In the genomic region with DNA sequence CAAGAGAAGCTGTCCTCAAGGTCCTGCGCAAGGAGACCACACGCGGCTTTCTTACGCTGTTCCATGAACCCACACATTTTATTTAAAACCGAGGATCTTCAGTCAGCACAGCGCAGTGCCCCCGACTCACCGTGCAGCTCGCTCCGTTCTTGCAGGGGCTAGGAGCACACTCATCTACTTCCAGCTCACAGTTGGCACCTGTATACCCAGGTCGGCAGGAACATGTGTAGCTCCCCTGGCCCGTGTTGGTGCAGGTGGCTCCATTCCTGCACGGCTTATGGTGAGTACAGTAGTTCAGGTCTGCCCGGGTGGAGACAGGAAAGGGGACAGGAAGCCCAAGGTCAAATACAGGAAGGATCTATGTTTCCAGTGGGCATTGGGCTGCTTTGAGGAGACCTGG, we compare ENCODE assay signal across 18 mouse cellular contexts. TPM values are rescaled to one million over a fixed set of nuclear protein-coding genes. Genes with fewer than 3 reads are reported as not detected.
A peak's percentile ranks its signal among the peaks of the same experiment; 100 is the strongest.
DNase-seq lines count a peak whose midpoint lies in the region; ATAC-seq and TF ChIP-seq lines count a peak whose summit lies in the region.
"Had no signal": no experiment of that assay in that cellular context is flagged by ENCODE, and none has a peak within 500 bp of the region (broad histone marks: within the 10 kb centered on the region; RNA-seq: fewer than 3 reads in every experiment).

No protein-coding gene starts in this region.

- H3K4me3 ChIP-seq in gastrocnemius, adult 2 months: peak overlapping the region; percentile 11; the same call in 1 of the 2 replicates
- H3K4me3 ChIP-seq in liver, embryonic 11.5 days (ENCODE audit: low read depth, low read length): no peak overlapping the region
- peak overlapping the region; percentile 14 for H3K4me3 ChIP-seq in hindbrain, embryonic 12.5 days
- H3K4me3 ChIP-seq: embryonic facial prominence, embryonic 12.5 days; heart, adult 2 months; heart, embryonic 15.5 days; layer of hippocampus, adult 2 months; liver, embryonic 13.5 days had no signal

- H3K4me2 ChIP-seq in liver, embryonic 11.5 days: no peak overlapping the region; the same call in 1 of the 2 replicates
- H3K4me2 ChIP-seq in hindbrain, embryonic 12.5 days (replicated peaks): peak overlapping the region; percentile 85
- H3K4me2 ChIP-seq: embryonic facial prominence, embryonic 12.5 days; heart, embryonic 15.5 days; liver, embryonic 13.5 days had no signal

- no peak for DNase-seq in gastrocnemius, adult 2 months
- no peak for DNase-seq in gastrocnemius, postnatal 36 days
- peak; percentile 21 for DNase-seq in liver, embryonic 11.5 days (ENCODE audit: low spot score)
- no peak for DNase-seq in liver
- peak; percentile 8 for DNase-seq in 3134 (ENCODE audit: extremely low read depth, insufficient read length, low spot score)
- no peak for DNase-seq in cerebellum, adult 18-20 months
- no peak for DNase-seq in heart, adult 18-20 months
- DNase-seq: adrenal gland, adult 8-10 months; B cell, adult 2 months; cerebellum, adult 11 months; heart, adult 2 months; kidney, adult 8-10 months; liver, embryonic 13.5 days; spleen, adult 18-20 months had no signal

- no peak for ATAC-seq in liver, embryonic 11.5 days (replicated peaks; ENCODE audit: low FRiP score)
- ATAC-seq in hindbrain, embryonic 12.5 days (ENCODE audit: low FRiP score): no peak

- H3K9ac ChIP-seq in liver, embryonic 11.5 days (ENCODE audit: low read depth, low read length): no peak overlapping the region
- peak overlapping the region; percentile 27; the same call in 1 of the 2 replicates for H3K9ac ChIP-seq in hindbrain, embryonic 12.5 days
- H3K9ac ChIP-seq: embryonic facial prominence, embryonic 12.5 days; heart, embryonic 15.5 days; liver, embryonic 13.5 days had no signal

- no peaks in the 10 kb centered on the region; the same call in 1 of the 2 replicates for H3K4me1 ChIP-seq in liver, embryonic 11.5 days (replicated peaks; ENCODE audit: control insufficient read depth, insufficient read depth, low read length)
- H3K4me1 ChIP-seq in hindbrain, embryonic 12.5 days: peaks cover 54% of the 10 kb centered on the region

- H3K9me3 ChIP-seq in liver, embryonic 11.5 days (ENCODE audit: control insufficient read depth, low read length): no peaks in the 10 kb centered on the region
- H3K9me3 ChIP-seq in hindbrain, embryonic 12.5 days (replicated peaks): no peaks in the 10 kb centered on the region
- H3K9me3 ChIP-seq: embryonic facial prominence, embryonic 12.5 days; heart, embryonic 15.5 days; liver, embryonic 13.5 days had no signal

- H3K36me3 ChIP-seq in liver, embryonic 11.5 days (ENCODE audit: control insufficient read depth, insufficient read depth, low read length): no peaks in the 10 kb centered on the region
- peaks cover 49% of the 10 kb centered on the region for H3K36me3 ChIP-seq in hindbrain, embryonic 12.5 days
- H3K36me3 ChIP-seq: embryonic facial prominence, embryonic 12.5 days; heart, embryonic 15.5 days had no signal

- H3K27ac ChIP-seq in gastrocnemius, adult 2 months: no peak overlapping the region
- H3K27ac ChIP-seq in liver, embryonic 11.5 days (ENCODE audit: low read depth, low read length): no peak overlapping the region
- no peak overlapping the region for H3K27ac ChIP-seq in hindbrain, embryonic 12.5 days
- H3K27ac ChIP-seq: embryonic facial prominence, embryonic 12.5 days; heart, adult 2 months; heart, embryonic 15.5 days; layer of hippocampus, adult 2 months; liver, embryonic 13.5 days had no signal

- TF ChIP-seq CTCF in gastrocnemius, adult 2 months (IDR thresholded peaks at IDR 0.05): no peak

- H3K27me3 ChIP-seq in liver, embryonic 11.5 days (replicated peaks; ENCODE audit: control insufficient read depth, insufficient read depth, low read length): peaks cover 44% of the 10 kb centered on the region
- H3K27me3 ChIP-seq in hindbrain, embryonic 12.5 days: peaks cover 20% of the 10 kb centered on the region

- whole genome bisulfite sequencing in liver, embryonic 11.5 days: 81% methylated on average over 14 of the region's 14 CpGs
- 92% methylated on average over 14 of the region's 14 CpGs for WGBS in hindbrain, embryonic 12.5 days

- intact Hi-C loops in gastrocnemius, adult 2 months (cut with DNase I): no loop called here
- intact Hi-C loops in gastrocnemius, postnatal 36 days (cut with DNase I): loop anchor here (5.0 kb wide), 1 partner anchor 83 kb away; no protein-coding TSS in a partner anchor

RNA-seq across cellular contexts. Expression of a gene that starts 6.3 kb away (rescaled TPM):
- total RNA-seq in gastrocnemius, adult 2 months (2021): 1 to 10 TPM; 3.0 to 4.1 TPM
- 1 to 10 TPM; 3.2 to 3.4 TPM for total RNA-seq in gastrocnemius, postnatal 36 days (2021)
- 2.2 and 2.3 TPM in 2 replicates for polyA plus RNA-seq in liver, embryonic 11.5 days (2014; fragmentation: Nextera tagmentation; extraction: Ambion mirVana)
- 61.9 and 65.5 TPM in 2 replicates for polyA plus RNA-seq in hindbrain, embryonic 12.5 days (2016; fragmentation: Nextera tagmentation; extraction: Ambion mirVana)
- 1 to 10 TPM; 4.6 to 5.6 TPM for total RNA-seq in heart, adult 18-20 months (2021)

RNA-seq across cellular contexts. Expression of a gene that starts 25.6 kb away (rescaled TPM):
- total RNA-seq in gastrocnemius, adult 2 months (2021): 10 to 100 TPM; 10.9 to 12.8 TPM
- total RNA-seq in gastrocnemius, postnatal 36 days (2021): 1 to 10 TPM; 7.8 to 9.9 TPM
- 13.0 and 15.3 TPM in 2 replicates for polyA plus RNA-seq in liver, embryonic 11.5 days (2014; fragmentation: Nextera tagmentation; extraction: Ambion mirVana)
- polyA plus RNA-seq in hindbrain, embryonic 12.5 days (2016; fragmentation: Nextera tagmentation; extraction: Ambion mirVana): 41.6 and 44.6 TPM in 2 replicates
- total RNA-seq in heart, adult 18-20 months (2021): 10 to 100 TPM; 11.9 to 12.8 TPM

Comparison
In these comparisons a context has a peak if more than half of its experiments do, and no peak if none do; other contexts are left out.
1. DNase-seq: peak in liver, embryonic 11.5 days (single experiment) and 3134 (single experiment); none in gastrocnemius, adult 2 months (single experiment), gastrocnemius, postnatal 36 days (0 of 2), liver (single experiment), cerebellum, adult 18-20 months (0 of 2) and heart, adult 18-20 months (0 of 2).